Mouse (Mus musculus): ENCODE results near the gene Tat.

Tat gene

GRCm38 (mm10) chr8:110039659-110040058, 49.4 kb downstream of the Tat start, which contains the start of gene Chst4:
Gene Chst4 (minus strand): TSS chr8:110039740.
- no peak for DNase-seq (ENCODE audit: low read depth, low spot score)

GRCm38 (mm10) chr8:110040509-110040908, 50.3 kb downstream of the Tat start:
- no peak for DNase-seq (ENCODE audit: low read depth, low spot score)

Measured in forelimb bud, embryonic 11.5 days (tissue).